Mouse (Mus musculus) MEL-GATA-1-ER (cell line): ENCODE data around the gene Nr2f2.

ENCODE experiments used
- DNase-seq: peaks from one replicate; pipeline ENCODE4 v3.0.0-alpha.2; 2012; ENCODE audit warnings: low read depth; ENCODE audit errors: extremely low read depth

Gene Nr2f2

DNA sequence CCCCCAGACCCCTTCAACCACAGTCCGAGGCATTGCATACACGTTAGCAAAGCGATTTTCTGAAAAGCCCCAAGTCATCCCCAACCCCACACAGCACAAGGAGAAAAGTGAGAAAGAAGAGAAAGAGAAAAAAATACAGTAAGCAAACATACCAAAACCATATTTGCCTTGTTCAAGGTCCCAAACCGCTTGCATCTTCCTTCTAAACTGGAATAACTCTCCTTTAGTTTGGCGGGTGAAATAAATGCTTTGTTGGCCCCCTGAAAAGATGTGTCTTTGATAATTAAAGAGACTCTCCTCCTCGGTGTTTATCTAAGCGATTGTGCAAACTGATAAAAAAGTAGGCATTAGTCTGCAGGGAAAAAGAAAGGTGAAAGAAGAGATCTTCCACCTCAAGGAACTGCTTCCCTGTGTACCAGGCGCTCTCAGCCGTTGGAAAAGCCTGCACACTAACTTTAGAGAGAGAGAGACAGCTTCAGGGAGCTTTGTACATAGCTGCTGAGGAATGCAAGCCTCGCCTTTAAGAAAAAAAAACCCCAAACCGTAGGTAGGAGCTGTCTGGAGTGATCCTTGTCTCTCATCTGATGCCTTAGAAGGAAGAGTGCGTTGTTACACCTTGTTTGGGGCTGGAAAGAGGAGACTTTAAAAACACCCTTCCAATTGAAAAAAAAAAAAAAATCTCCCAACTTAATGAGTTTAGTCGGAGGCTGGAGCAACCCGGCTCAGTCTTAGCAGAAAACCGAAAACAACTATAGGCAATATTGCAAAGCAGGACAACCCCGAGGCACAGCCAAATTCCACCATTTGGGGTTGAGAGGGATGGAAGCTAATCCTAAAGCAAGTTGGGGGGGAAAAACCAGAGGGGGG lies at the start of gene Nr2f2:
TSS of gene Nr2f2 (minus strand) at position 795 of the 867 bp plus-strand sequence.
- no peak for DNase-seq

DNA sequence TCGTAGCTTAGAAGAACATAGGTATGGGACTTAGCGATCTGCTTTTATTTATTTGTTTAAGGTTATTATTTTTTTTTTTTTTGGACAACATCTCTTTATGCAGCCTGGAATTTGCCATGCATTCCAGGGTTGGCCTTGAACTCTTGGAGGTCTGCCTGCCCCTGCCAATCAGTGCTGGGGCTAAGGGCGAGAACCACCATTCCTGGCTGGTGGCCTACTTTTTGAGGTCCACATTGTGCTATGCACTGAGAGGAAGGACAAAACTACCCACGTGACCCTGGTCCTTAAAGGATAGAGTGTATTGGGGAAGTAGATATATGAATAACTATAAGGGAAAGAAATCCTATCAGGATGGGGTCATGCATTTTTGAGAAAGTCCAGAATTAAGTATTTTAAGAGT lies 47.9 kb upstream of the Nr2f2 start:
- no peak for DNase-seq

DNA sequence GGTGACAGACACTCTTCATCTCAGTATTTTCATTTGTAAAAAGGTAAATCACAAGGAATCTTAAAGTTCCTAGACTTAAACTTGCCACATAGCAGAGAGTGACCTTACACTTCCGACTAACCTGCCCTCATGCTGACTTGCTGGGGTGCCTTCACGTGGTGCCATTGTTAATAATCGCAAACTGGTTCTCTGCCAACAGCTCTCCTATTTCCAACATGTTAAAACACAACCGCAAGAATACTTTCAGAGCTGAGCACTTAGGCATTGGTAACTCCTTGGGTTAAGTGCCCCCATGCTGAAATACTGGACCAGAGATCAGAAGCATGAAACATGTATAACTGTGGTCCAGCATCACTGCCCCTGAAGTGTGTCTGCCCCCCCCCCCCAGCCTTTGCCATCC lies 47.1 kb upstream of the Nr2f2 start:
- DNase-seq = no peak

DNA sequence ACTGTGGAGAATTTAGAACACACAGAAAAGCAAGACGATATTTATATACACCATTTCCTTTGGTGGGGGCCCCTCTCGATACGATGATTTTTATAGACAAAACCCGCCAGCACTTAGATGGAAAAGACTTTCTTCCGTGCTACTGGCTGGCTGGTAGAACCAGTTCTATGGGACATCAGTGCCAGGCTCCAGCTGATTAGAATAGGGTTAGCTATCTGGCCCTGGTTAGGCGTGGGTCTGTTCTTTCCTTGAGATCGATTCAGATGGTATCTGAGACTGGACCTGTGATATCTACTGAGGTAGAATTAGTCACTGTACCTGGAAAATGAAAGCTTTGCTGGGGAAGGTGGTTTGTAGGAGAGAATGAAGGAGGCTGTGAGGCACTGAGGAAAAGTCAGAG lies 46.4 kb upstream of the Nr2f2 start:
- no peak for DNase-seq

DNA sequence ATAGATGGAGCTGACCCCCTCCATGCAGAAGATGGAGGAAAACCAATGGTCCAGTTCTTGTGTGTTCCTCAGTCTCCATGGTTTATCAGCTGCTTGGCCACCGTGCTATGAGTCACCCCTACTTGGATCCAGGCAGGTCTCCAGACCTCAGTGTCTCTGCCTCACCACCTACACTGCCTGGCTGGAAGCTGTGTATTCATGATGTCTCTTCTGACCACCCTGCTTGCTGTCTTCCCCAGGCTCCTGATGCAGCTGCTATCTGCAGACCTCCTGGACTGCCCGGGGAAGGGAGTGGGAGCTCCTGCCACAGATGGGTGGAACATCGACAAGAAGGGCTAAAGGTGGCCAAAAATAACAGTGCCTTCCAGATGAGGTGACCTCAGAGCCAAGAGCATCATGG lies 43.8 kb upstream of the Nr2f2 start:
- DNase-seq = no peak

DNA sequence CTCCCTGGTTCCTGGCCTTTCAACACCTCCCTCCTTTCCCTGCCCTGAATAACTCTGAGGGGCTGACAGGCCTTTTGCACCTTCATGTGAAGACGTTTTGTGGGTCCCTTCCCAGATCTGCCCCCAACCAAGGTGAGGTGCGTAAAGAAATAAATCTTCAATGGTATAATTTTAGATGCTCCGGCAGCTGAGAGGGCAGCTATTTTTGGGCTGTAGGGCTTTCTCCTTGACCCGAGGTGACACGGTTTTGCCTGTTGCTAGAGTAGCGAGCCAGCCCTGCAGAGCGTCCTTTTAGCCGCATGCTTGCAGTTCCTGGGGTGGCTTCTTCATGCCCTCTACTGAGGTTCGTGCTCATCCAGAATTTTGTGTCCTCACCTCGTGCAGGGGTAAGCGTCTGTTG lies 43.4 kb upstream of the Nr2f2 start:
- no peak for DNase-seq

DNA sequence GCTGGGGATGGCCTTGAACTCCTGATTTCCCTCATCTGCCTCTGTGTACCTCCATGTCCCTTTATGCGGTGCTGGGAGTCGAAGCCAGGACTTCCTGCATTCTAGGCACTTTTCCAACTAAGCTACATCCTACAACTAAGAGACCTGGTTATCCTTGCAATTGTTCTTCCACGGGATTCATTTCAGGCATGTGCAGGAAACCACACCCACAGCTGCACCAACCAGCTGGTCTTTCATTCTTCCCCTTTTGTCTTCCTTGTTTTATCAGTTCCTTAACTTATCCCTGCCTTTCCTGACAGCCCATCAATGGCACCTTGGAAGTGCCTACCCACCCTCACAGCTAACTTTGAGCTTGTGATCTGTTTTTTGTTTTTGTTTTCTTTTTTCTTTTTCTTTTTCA lies 42.3 kb upstream of the Nr2f2 start:
- DNase-seq = no peak

DNA sequence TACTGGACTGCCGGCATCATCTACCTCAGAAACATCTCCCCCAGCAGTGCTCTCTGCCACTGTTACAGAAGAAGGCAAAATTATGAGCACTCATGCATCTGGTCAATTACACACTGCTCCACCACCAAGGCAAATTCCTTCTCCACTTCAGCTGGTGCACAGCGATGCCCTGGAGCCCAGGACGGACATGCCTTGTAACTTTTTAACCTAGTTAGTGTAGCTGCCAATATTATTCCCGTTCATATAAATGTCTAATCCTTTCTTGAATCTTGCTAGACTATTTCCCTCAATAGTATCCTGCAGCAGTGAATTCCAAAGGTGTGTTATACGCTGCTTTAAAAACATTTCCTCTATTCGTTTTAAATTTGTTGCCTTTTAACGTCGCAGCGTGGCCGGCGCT lies 40.6 kb upstream of the Nr2f2 start:
- DNase-seq = no peak

DNA sequence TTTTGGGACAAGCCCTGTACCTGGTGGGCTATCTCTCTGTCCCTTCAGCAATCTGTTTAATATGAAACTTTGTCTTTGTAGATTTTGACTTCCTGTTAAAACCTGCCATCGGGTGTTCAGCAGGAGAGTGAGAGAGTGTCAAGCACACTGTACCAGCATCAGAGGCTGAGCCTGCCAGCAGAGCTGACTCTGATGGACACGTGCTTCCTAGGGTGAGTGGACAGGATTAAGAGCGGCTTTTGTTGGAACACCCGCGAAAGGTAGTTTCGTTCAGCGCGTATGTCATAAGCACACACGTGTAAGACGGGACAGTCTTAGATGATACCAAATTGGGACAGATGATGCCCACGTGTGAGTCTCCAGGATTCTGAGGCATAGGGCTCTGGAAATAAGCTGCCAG lies 40.0 kb upstream of the Nr2f2 start:
- no peak for DNase-seq

DNA sequence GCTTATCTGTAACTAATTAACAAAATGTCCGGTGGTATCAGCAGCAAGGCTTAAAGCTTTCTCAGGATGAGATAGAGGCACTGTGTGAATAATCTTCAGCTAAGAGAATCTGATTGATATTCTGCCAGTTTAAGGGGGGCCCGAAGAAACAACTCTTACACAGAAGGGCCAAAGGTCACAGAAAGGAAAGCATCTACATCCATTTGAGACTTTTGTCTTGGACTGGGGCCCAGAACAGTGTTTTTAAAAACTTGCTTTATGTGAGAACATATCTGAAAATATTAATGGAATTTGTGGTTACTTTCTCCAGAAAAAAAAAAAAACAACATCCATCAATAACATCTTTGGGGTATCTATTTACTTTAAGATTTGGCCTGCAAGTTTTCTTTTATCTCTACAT lies 38.9 kb upstream of the Nr2f2 start:
- no peak for DNase-seq

DNA sequence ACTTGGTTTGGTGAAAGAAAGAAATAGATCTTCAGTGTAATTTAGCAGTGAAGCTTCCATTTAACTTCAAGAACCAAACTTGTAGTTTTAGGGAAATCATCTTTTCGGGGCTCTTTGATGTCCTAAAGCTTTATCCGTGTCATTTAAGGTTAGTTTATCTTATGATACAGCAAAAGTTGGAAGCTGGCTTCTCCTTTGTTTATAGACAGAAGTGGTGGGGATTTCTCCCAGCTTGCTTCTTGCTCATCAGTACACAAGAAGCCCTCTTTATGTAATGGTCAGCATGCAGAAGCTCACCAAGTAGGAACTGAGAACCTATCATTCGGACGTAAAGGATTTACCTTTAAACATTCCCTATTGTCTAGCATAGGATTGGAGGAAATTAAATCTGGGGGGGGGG lies 16.3 kb upstream of the Nr2f2 start:
- no peak for DNase-seq

DNA sequence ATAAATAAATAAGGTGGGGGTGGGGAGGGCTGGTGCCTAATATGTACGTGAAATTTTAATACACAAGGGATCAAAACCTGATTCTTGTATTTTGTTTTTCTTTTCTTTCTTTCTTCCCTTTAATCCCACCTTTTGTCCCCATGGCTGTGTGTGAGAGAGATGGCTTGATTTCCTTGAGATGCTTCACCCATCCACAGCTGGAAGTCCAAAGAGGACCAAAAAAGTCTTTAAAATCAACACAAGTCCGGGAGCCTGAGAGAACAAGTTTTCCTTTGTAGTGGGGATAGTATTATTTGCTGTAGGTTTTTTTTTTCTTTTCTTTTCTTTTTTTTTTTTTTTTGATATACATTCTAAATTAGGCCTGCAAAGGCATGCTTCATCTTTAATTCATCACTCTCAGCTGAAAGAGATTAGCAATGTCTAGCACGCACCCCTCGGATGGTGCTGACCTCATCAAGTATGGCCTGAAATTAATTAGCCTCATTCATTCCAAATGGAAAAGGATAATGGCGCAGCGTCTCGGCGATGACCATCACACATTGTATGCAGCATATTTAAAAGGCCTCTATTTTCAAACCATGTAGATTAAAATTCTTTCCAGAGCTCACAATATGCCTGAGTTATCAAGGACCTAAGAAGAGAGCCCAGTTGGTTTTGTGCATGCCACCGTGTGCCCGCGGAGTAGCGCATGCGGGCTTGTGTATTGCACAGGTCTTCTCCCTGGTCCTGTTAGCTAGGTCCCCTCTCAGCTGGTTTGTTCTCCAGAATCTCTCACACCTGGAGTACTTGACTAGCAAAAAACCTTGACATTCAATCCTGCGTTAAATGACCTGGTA lies 15.1 kb upstream of the Nr2f2 start:
- DNase-seq = no peak

DNA sequence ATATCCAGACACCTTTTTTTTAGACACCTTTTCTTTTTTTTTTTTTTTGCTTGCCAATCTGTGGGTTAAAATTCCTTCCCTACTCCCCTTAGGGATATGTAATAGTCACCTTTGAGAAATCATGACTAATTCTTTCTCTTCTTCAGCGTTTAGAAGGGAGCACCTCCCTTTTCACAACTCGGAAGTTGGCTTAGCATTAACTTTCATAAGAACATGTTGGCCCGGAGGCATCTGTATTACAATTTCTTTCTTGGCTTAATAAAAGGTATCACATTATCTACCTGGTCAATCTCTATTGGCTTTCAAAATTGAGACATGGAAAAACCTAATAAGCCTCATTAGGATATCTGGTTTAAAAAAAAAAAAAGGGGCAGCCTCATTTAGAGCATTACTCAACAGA lies 14.4 kb upstream of the Nr2f2 start:
- DNase-seq = no peak

DNA sequence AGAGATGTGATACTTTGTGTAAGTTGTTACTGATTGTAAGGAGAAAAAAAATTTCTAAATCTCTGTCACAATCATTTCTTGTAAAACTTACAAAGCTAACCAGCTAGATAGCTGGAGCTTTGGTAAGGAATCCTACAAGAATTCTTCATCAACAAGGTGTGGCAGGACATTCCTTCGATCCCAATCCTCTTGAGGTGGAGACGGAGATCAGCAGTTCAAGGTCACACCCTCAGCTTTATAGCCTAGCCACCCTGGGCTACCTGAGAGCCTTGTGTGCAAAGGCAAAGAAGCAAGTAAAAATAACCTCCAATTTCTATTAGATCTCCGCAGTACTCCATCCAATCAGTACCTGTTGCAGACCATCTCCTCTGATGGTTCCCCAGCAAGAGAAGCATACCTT lies 13.7 kb upstream of the Nr2f2 start:
- no peak for DNase-seq

DNA sequence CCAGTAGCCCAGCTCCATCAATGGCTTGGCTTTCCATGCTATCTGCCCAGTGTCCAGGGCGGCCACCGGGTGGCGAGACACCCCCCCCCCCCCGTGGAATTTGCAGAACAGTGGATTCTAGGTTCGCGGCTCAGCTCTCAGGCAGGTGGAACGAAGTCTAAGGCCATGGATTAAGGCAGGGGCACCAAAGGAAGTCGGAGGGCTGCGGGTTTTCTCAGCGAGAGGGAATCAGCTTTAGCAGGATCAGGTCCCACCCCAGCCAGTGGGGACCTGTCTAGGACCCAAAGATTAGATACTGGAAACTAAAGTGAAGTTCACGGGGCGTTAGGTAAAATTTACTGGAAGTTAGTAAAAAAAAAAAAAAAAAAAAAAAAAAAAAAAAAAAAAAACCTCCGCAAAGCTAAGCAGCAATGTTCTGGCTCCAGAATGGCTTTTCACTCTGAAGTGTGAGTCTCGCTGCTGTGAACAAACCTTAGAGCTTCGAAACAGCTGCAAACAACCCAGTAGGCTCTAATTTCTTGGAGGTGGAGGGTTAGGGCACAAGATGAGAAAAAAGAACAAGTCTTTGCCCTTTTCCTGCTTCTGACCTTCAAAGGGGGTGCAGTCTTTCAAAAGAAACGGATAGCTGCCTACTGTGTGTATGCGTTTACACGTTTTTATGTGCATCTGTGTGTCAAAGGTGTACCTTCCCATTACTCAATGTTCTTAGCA lies 4.2 kb upstream of the Nr2f2 start:
- DNase-seq = no peak

DNA sequence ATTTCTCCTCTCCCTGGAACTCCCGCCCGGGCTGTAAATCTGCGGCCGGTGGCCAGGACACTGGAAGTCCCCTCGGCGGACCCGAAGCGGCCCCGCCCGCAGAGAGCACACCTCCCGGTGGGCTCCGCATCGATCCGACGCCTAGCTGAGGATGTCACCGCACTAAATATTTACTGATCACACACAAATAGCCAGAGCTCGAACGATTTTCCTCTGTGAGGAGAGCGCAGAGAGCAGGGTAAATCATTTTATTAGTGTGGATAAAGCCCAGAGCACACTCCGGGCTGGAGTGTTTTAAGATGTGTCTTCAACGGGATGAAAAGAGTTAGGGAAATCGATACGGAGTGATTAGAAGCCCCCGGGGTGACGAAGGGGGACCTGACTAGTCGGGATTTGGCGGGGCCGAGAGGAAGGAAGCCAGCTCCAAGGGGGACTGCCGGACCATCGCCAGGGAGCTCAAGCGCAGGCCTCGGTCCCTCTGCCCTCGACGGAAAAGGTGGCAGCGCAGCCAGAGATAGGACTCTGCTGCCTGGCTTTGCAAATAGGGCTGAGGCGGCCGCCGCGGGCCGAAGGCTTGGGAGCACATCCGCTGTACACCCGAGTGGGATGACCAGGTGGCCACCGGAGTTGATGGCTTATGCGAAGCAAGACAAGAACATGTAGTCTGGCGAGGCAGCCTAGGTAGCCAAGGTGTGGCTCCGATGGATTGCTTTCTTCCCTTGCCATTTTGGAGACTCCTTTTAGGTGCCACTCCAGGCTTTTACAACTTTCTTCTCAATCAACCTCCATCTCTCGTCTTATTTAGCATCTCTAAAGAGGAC lies 3.4 kb upstream of the Nr2f2 start:
- DNase-seq = no peak

DNA sequence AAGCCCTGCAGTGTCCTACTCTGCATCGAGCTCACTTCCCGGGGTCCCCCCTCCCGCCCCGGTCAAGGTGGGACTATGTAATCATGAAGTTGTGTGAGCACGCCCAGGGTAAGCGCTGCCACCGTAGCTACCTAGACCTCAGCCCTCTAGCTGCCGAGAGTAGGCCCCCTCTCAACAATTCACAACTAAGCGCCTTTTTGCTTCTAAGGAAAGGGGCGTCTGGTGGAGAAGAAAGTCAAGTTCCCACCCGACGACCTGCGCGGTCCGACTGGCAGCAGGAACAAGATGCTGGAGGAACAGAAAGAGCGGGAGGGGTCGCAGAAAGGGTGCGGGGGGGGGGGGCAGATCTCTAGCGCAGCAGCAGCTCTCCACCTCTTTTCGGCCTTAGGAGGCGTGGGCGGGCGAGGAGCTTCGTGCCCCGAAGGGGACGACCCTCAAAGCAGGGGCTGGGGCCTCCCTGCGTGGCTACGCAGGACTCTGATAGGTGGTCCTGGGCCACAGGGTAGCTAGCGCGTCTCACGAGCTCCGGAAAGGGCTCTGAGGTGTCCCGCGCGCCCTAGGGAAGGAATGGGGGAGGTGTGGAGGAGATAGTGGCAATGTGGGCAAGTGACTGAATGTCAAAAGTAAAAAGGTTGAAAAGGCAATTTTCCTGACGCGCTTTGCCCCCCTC lies 2.7 kb upstream of the Nr2f2 start:
- DNase-seq = no peak

DNA sequence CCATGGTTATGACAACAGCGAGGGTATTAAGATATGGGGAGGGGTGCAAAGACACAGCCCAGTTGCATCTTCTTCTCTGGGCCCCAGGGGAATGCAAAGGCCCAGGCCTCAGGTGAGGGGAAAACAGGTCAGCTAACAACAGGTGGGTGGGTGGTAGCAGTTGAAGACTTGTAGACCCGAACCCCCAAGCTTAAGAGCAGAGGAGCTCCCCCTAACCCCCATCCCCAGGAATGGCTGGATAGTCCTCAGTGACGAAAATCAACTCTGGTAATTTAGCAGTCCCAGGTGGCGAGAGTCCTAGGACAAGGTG lies 2.2 kb upstream of the Nr2f2 start:
- no peak for DNase-seq

DNA sequence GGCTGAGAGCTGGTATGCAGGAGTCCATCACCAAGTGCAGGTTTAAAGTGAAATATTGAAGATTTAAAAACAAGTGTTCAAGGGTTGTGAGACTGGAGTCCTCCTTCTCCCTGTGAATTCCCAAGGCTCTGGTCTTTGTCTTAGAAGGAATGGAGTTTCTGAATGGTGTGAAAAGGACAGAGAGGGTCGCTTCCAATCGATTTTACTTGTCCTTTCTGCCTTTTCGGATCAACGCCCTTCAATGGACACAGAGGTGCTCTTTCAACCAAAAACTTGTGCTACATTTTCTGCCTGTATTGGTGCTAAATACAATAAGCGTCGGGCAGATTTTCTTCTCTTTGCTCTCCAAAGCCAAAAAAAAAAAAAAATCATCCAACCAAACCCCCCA lies 1.7 kb upstream of the Nr2f2 start:
- no peak for DNase-seq

DNA sequence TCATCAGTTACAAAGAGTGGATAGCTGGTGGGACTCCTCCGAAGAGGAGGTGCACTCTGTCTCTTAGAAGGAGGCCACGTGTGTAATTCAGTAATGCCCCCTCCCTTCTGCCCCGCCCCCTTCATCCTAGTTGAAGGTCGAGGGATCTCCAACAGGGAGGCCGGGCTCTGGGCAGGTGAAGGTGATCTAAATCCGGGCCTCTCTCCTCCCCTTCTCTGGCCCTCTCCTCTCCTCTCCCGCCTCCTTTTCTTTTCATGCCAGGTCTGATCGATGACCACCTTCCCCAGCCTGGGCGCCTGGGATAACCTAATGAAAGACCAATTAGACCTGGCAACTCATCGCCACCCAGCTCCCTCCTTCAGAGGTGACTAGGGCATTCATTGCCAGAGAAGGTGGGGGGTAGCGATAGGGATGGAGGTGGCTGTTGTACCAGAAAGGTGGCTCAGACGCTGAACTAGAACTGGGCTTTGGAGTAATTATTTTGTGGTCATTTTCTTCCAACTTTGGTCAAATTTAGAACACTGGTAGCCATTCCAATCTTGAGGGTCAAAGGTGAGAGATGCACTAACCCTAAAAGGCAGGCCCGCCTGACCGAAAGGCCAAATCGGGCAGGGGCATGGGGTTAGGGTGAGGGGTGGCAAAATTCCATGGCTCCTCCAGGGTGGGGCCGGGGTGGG lies 1.2 kb upstream of the Nr2f2 start:
- no peak for DNase-seq

DNA sequence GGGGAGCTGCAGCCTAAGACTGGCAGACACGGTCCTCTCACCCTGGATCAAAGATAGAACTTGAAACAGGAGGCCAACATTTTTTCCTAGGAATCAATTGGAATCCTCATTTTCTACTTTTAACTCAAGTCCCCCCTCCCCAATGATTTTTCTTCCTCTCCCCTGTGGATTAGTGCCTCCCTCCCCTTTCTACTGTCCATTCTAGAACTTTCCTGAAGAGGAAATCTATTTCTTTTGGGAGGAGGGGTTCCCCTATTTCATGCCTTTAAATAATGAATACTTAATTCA lies 217 bp upstream of the Nr2f2 start:
- no peak for DNase-seq
